Mouse (Mus musculus): ENCODE measurements at regions not wholly inside any gene's neighbourhood (a gene's known extent, or its start where the extent isn't known, plus 50 kb on each side); places are given as distances from the start of the nearest gene placed in this dataset.

GRCm38 (mm10) chr14:40308316-40308715 is 584.8 kb downstream of the Sh2d4b start:
- Histone ChIP-seq H3K36me3 (ENCODE audit: insufficient read depth) (no peaks in the 10 kb centered on the region), H3K4me2 (ENCODE audit: low read depth) (no peak overlapping the region), H3K9me3 (ENCODE audit: low read length) (no peaks in the 10 kb centered on the region), H3K27ac (ENCODE audit: low read depth, low read length) (no peak overlapping the region), H3K27me3 (ENCODE audit: insufficient read depth, low read length) (no peaks in the 10 kb centered on the region), H3K9ac (no peak overlapping the region), H3K4me3 (ENCODE audit: low read depth, low read length) (no peak overlapping the region), H3K4me1 (ENCODE audit: insufficient read depth) (no peaks in the 10 kb centered on the region)
- no peak for TF ChIP-seq CTCF (IDR thresholded peaks at IDR 0.05; ENCODE audit: low read depth)
- 79% methylated on average over 3 of the region's 3 CpGs for WGBS
- no peak for DNase-seq
- ATAC-seq, result no peak

DNA sequence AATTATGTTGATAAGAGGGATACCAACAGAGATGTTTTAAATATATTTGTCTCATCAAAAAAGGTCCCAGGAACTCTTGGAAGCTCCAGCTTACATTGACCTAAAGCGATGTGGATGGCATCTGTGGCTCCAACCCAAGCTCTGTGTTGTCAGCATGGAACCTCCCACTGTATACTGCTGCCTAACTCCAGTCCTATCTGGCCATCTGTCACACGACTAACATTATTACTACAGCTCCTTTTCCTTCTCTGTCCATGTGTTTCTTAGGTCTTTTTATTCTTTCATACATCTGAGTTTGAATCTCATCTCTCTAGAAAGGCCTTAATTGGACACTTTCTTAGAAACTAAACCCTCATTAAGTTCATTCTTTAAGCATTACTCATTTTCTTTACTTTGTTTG is 613.9 kb downstream of the Sh2d4b start:
- no peaks in the 10 kb centered on the region for H3K36me3 ChIP-seq (ENCODE audit: insufficient read depth)
- no peaks in the 10 kb centered on the region for H3K4me1 ChIP-seq (ENCODE audit: insufficient read depth)
- TF ChIP-seq CTCF (IDR thresholded peaks at IDR 0.05; ENCODE audit: low read depth), result no peak
- WGBS, result 50% methylated on average over 2 of the region's 2 CpGs
- no peak overlapping the region for H3K4me2 ChIP-seq (ENCODE audit: low read depth)
- no peaks in the 10 kb centered on the region for H3K27me3 ChIP-seq (ENCODE audit: insufficient read depth, low read length)
- no peak overlapping the region for H3K27ac ChIP-seq (ENCODE audit: low read depth, low read length)
- H3K4me3 ChIP-seq (ENCODE audit: low read depth, low read length), result no peak overlapping the region
- no peak overlapping the region for H3K9ac ChIP-seq
- H3K9me3 ChIP-seq (ENCODE audit: low read length), result no peaks in the 10 kb centered on the region
- no peak for ATAC-seq
- DNase-seq, result no peak

- peak; percentile 83 for ATAC-seq
Measured at GRCm38 (mm10) chr14:40275331-40275730, 617.7 kb downstream of the Sh2d4b start.

GRCm38 (mm10) chr14:40261646-40262045 is 631.4 kb downstream of the Sh2d4b start:
- no peak for TF ChIP-seq CTCF (IDR thresholded peaks at IDR 0.05; ENCODE audit: low read depth)

More at GRCm38 (mm10) chr14:40275331-40275730, 617.7 kb downstream of the Sh2d4b start:
- Histone ChIP-seq H3K4me2 (ENCODE audit: low read depth) (no peak overlapping the region), H3K9ac (no peak overlapping the region), H3K27me3 (ENCODE audit: insufficient read depth, low read length) (no peaks in the 10 kb centered on the region), H3K4me3 (ENCODE audit: low read depth, low read length) (no peak overlapping the region), H3K36me3 (ENCODE audit: insufficient read depth) (no peaks in the 10 kb centered on the region), H3K27ac (ENCODE audit: low read depth, low read length) (no peak overlapping the region), H3K9me3 (ENCODE audit: low read length) (no peaks in the 10 kb centered on the region), H3K4me1 (ENCODE audit: insufficient read depth) (no peaks in the 10 kb centered on the region)
- TF ChIP-seq CTCF (IDR thresholded peaks at IDR 0.05; ENCODE audit: low read depth), result peak; percentile 54
- peak; percentile 52 for DNase-seq
- 19% methylated on average over 1 of the region's 1 CpGs for WGBS

GRCm38 (mm10) chr14:40232084-40232483 is 661.0 kb downstream of the Sh2d4b start:
- Histone ChIP-seq H3K9me3 (ENCODE audit: low read length) (no peaks in the 10 kb centered on the region), H3K27ac (ENCODE audit: low read depth, low read length) (no peak overlapping the region), H3K4me2 (ENCODE audit: low read depth) (no peak overlapping the region), H3K9ac (no peak overlapping the region), H3K27me3 (ENCODE audit: insufficient read depth, low read length) (no peaks in the 10 kb centered on the region), H3K4me3 (ENCODE audit: low read depth, low read length) (no peak overlapping the region), H3K36me3 (ENCODE audit: insufficient read depth) (no peaks in the 10 kb centered on the region), H3K4me1 (ENCODE audit: insufficient read depth) (no peaks in the 10 kb centered on the region)
- DNase-seq (no peak), ATAC-seq (no peak)
- 80% methylated on average over 1 of the region's 1 CpGs for WGBS
- TF ChIP-seq CTCF (IDR thresholded peaks at IDR 0.05; ENCODE audit: low read depth), result no peak

More at GRCm38 (mm10) chr14:40261646-40262045, 631.4 kb downstream of the Sh2d4b start:
- no peaks in the 10 kb centered on the region for H3K27me3 ChIP-seq (ENCODE audit: insufficient read depth, low read length)
- H3K9ac ChIP-seq, result no peak overlapping the region
- no peaks in the 10 kb centered on the region for H3K4me1 ChIP-seq (ENCODE audit: insufficient read depth)
- no peak overlapping the region for H3K4me2 ChIP-seq (ENCODE audit: low read depth)
- ATAC-seq, result no peak
- H3K9me3 ChIP-seq (ENCODE audit: low read length), result no peaks in the 10 kb centered on the region
- no peak for DNase-seq
- WGBS, result 75% methylated on average over 2 of the region's 2 CpGs
- H3K4me3 ChIP-seq (ENCODE audit: low read depth, low read length), result no peak overlapping the region
- H3K36me3 ChIP-seq (ENCODE audit: insufficient read depth), result no peaks in the 10 kb centered on the region
- no peak overlapping the region for H3K27ac ChIP-seq (ENCODE audit: low read depth, low read length)

DNA sequence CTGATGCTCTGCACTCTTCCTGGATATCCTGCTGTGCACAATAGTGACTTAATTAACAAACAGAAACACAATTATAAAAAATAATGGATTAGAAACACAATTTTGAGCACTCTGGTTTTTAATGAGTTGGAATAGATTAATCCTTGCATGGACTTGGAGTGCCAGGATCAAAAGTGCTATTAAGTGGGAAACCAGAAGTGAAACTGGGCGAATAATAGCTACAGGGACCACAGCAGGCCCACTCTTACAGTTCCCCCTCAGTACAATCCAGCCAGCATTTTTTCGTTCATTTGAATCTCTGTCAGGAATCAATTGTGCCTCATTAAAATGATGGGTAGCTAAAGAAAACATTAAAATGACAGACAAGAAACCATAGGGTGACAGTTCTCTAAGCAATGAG is 668.7 kb downstream of the Sh2d4b start:
- no peaks in the 10 kb centered on the region for H3K4me1 ChIP-seq (ENCODE audit: insufficient read depth)
- H3K27ac ChIP-seq (ENCODE audit: low read depth, low read length), result no peak overlapping the region
- 36% methylated on average over 2 of the region's 2 CpGs for WGBS
- ATAC-seq (no peak), DNase-seq (no peak)
- no peak overlapping the region for H3K9ac ChIP-seq
- no peaks in the 10 kb centered on the region for H3K27me3 ChIP-seq (ENCODE audit: insufficient read depth, low read length)
- no peaks in the 10 kb centered on the region for H3K36me3 ChIP-seq (ENCODE audit: insufficient read depth)
- no peaks in the 10 kb centered on the region for H3K9me3 ChIP-seq (ENCODE audit: low read length)
- H3K4me3 ChIP-seq (ENCODE audit: low read depth, low read length), result no peak overlapping the region
- H3K4me2 ChIP-seq (ENCODE audit: low read depth), result no peak overlapping the region
- no peak for TF ChIP-seq CTCF (IDR thresholded peaks at IDR 0.05; ENCODE audit: low read depth)
